Mouse (Mus musculus): ENCODE measurements around the gene Capn5. TPM values are rescaled to one million over a fixed set of nuclear protein-coding genes. Genes with fewer than 3 reads are reported as not detected.

Gene Capn5
- total and polyA plus RNA-seq, 3 experiments = 0.26 to 0.55 (median 0.27) TPM

GRCm38 (mm10) chr7:98149802-98150201 lies 28.3 kb downstream of the Capn5 start:
- H3K79me2 ChIP-seq (replicated peaks; ENCODE audit: control insufficient read depth, extremely low read depth, insufficient read depth, poor library complexity, severe bottlenecking) = no peaks in the 10 kb centered on the region
- H3K4me2 ChIP-seq (ENCODE audit: insufficient read depth, low read depth, poor library complexity, severe bottlenecking) = no peak overlapping the region
- no peak for DNase-seq (ENCODE audit: extremely low read depth)
- H3K27me3 ChIP-seq (replicated peaks) = peaks cover 10% of the 10 kb centered on the region
- peaks cover 9 to 12% of the 10 kb centered on the region in 2 experiments for H3K4me1 ChIP-seq (ENCODE audit: control insufficient read depth in 1 of 2, insufficient read depth in 2 of 2)
- TF ChIP-seq ZMIZ1 (IDR thresholded peaks at IDR 0.05; ENCODE audit: low read depth, low read length) = no peak
- TF ChIP-seq KAT2A (IDR thresholded peaks at IDR 0.05; ENCODE audit: insufficient replicate concordance, low read length) = no peak
- TF ChIP-seq BHLHE40 (IDR thresholded peaks at IDR 0.05; ENCODE audit: low read depth, low read length) = no peak
- TF ChIP-seq MEF2A (IDR thresholded peaks at IDR 0.05; ENCODE audit: borderline replicate concordance, low read depth, low read length) = no peak
- TF ChIP-seq CTCF (conservative IDR thresholded peaks at IDR 0.05 in 1 of 2, IDR thresholded peaks at IDR 0.05 in 1 of 2; ENCODE audit: low read depth in 2 of 2, low read length in 2 of 2) = no peak
- no peak for TF ChIP-seq SMC3 (IDR thresholded peaks at IDR 0.05; ENCODE audit: low read depth, low read length)
- no peak for TF ChIP-seq POLR2AphosphoS2 (IDR thresholded peaks at IDR 0.05; ENCODE audit: low read depth, low read length)
- no peak for TF ChIP-seq RAD21 (IDR thresholded peaks at IDR 0.05; ENCODE audit: low read depth, low read length)
- TF ChIP-seq TCF12 (IDR thresholded peaks at IDR 0.05; ENCODE audit: low read depth, low read length) = no peak
- no peak for TF ChIP-seq EP300 (IDR thresholded peaks at IDR 0.05; ENCODE audit: low read length)
- no peak for TF ChIP-seq GABPA (IDR thresholded peaks at IDR 0.05; ENCODE audit: insufficient replicate concordance, low read depth, low read length)
- no peak overlapping the region for H3K4me3 ChIP-seq (replicated peaks in 1 of 3; ENCODE audit: low read depth in 2 of 3, low read length in 2 of 3, poor library complexity in 1 of 3)
- H3K9me3 ChIP-seq (replicated peaks; ENCODE audit: low read length) = no peaks in the 10 kb centered on the region
- in situ Hi-C loops (cut with MboI; ENCODE audit: low pct_ligation_motif_present, low pct_unique_long_range_greater_than_20kb, low sequenced_read_pairs) (loop anchor here (25.0 kb wide), 1 partner anchor 287 kb away; the partner anchor contains the start of gene Gucy2d), dilution Hi-C loops (cut with MboI; ENCODE audit: extremely low pct_ligation_motif_present, extremely low pct_unique_long_range_greater_than_20kb, low sequenced_read_pairs) (no loop called here)
- H3K27ac ChIP-seq (ENCODE audit: insufficient read depth, low read depth) = no peak overlapping the region
- H3K9ac ChIP-seq (ENCODE audit: insufficient read depth, low read depth) = no peak overlapping the region
- H3K36me3 ChIP-seq (replicated peaks in 1 of 2; ENCODE audit: control insufficient read depth in 1 of 2, insufficient read depth in 1 of 2, low read length in 1 of 2) = no peaks in the 10 kb centered on the region

DNA sequence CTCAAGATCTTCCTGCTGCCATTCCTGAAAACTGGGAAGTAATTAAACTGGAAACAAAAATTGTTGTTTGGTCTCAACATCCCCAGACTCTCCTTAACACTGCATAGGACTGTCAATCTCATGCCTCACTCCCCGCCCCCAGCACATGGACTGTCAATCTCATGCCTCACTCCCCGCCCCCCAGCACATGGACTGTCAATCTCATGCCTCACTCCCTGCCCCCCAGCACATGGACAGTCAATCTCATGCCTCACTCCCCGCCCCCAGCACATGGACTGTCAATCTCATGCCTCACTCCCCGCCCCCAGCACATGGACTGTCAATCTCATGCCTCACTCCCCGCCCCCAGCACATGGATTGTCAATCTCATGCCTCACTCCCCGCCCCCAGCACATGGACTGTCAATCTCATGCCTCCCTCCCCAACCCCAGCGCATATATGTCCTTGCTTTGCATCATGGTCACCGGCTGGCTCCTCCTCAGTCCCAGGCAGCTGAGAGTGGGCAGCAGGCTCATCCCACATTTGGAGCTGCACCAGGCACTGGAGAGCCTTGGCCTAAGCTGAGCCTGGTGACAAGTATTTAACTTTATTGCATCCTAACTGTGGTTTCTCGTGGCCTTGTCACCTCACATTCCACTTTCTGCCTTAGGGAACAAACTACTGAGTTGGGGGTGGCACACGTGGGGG lies 29.2 kb downstream of the Capn5 start:
- Histone ChIP-seq H3K4me2 (ENCODE audit: insufficient read depth, low read depth, poor library complexity, severe bottlenecking) (no peak overlapping the region), H3K4me3 (replicated peaks in 1 of 3; ENCODE audit: low read depth in 2 of 3, low read length in 2 of 3, poor library complexity in 1 of 3) (no peak overlapping the region), H3K9ac (ENCODE audit: insufficient read depth, low read depth) (no peak overlapping the region), H3K9me3 (replicated peaks; ENCODE audit: low read length) (no peaks in the 10 kb centered on the region), H3K27ac (ENCODE audit: insufficient read depth, low read depth) (no peak overlapping the region), H3K79me2 (replicated peaks; ENCODE audit: control insufficient read depth, extremely low read depth, insufficient read depth, poor library complexity, severe bottlenecking) (no peaks in the 10 kb centered on the region), H3K27me3 (replicated peaks) (peaks cover 12% of the 10 kb centered on the region), H3K4me1 (ENCODE audit: control insufficient read depth in 1 of 2, insufficient read depth in 2 of 2) (peaks cover 9 to 12% of the 10 kb centered on the region in 2 experiments), H3K36me3 (replicated peaks in 1 of 2; ENCODE audit: control insufficient read depth in 1 of 2, insufficient read depth in 1 of 2, low read length in 1 of 2) (no peaks in the 10 kb centered on the region)
- dilution Hi-C loops (cut with MboI; ENCODE audit: extremely low pct_ligation_motif_present, extremely low pct_unique_long_range_greater_than_20kb, low sequenced_read_pairs) = no loop called here
- DNase-seq (ENCODE audit: extremely low read depth) = no peak
- TF ChIP-seq E2F4 (IDR thresholded peaks at IDR 0.05; ENCODE audit: insufficient replicate concordance, low read depth, low read length) = no peak
- TF ChIP-seq MEF2A (IDR thresholded peaks at IDR 0.05; ENCODE audit: borderline replicate concordance, low read depth, low read length) = no peak
- in situ Hi-C loops (cut with MboI; ENCODE audit: low pct_ligation_motif_present, low pct_unique_long_range_greater_than_20kb, low sequenced_read_pairs) = no loop called here

GRCm38 (mm10) chr7:98147766-98148165 lies 30.3 kb downstream of the Capn5 start:
- in situ Hi-C loops (cut with MboI; ENCODE audit: low pct_ligation_motif_present, low pct_unique_long_range_greater_than_20kb, low sequenced_read_pairs) (no loop called here), dilution Hi-C loops (cut with MboI; ENCODE audit: extremely low pct_ligation_motif_present, extremely low pct_unique_long_range_greater_than_20kb, low sequenced_read_pairs) (no loop called here)
- Histone ChIP-seq H3K4me3 (replicated peaks in 1 of 3; ENCODE audit: low read depth in 2 of 3, low read length in 2 of 3, poor library complexity in 1 of 3) (no peak overlapping the region), H3K27ac (ENCODE audit: insufficient read depth, low read depth) (no peak overlapping the region), H3K9me3 (replicated peaks; ENCODE audit: low read length) (no peaks in the 10 kb centered on the region), H3K4me1 (ENCODE audit: control insufficient read depth in 1 of 2, insufficient read depth in 2 of 2) (peaks cover 9 to 10% of the 10 kb centered on the region in 2 experiments), H3K9ac (ENCODE audit: insufficient read depth, low read depth) (no peak overlapping the region), H3K36me3 (replicated peaks in 1 of 2; ENCODE audit: control insufficient read depth in 1 of 2, insufficient read depth in 1 of 2, low read length in 1 of 2) (no peaks in the 10 kb centered on the region), H3K27me3 (replicated peaks) (peaks cover 15% of the 10 kb centered on the region), H3K4me2 (ENCODE audit: insufficient read depth, low read depth, poor library complexity, severe bottlenecking) (no peak overlapping the region), H3K79me2 (replicated peaks; ENCODE audit: control insufficient read depth, extremely low read depth, insufficient read depth, poor library complexity, severe bottlenecking) (no peaks in the 10 kb centered on the region)
- DNase-seq (ENCODE audit: extremely low read depth) = no peak
- TF ChIP-seq IRF4 (IDR thresholded peaks at IDR 0.05; ENCODE audit: low read depth, low read length) (no peak), JUND (conservative IDR thresholded peaks at IDR 0.05; ENCODE audit: low read depth, low read length) (no peak), MYC (IDR thresholded peaks at IDR 0.05; ENCODE audit: low read depth, low read length) (no peak), NRF1 (IDR thresholded peaks at IDR 0.05; ENCODE audit: low read depth, low read length) (no peak), MXI1 (IDR thresholded peaks at IDR 0.05; ENCODE audit: low read depth, low read length) (no peak), PAX5 (IDR thresholded peaks at IDR 0.05; ENCODE audit: low read length) (no peak), E2F4 (IDR thresholded peaks at IDR 0.05; ENCODE audit: insufficient replicate concordance, low read depth, low read length) (no peak), TCF12 (IDR thresholded peaks at IDR 0.05; ENCODE audit: low read depth, low read length) (no peak), MAZ (IDR thresholded peaks at IDR 0.05; ENCODE audit: low read depth, low read length) (no peak), CHD2 (IDR thresholded peaks at IDR 0.05; ENCODE audit: low read length) (no peak), ELF1 (IDR thresholded peaks at IDR 0.05; ENCODE audit: low read depth, low read length) (no peak), MAX (IDR thresholded peaks at IDR 0.05; ENCODE audit: low read length) (no peak), TBP (conservative IDR thresholded peaks at IDR 0.05; ENCODE audit: low read depth, low read length) (no peak), POLR2A (IDR thresholded peaks at IDR 0.05; ENCODE audit: low read depth, low read length) (no peak), ZC3H11A (IDR thresholded peaks at IDR 0.05; ENCODE audit: low read depth, low read length) (no peak)

Measured in CH12.LX (cell line).